Mouse (Mus musculus) liver, adult 2 months (tissue): Measurements from ENCODE around the gene Cnpy3.

Source experiments
- CTCF ChIP-seq: fragments of 200-500 bp; IDR thresholded peaks from 2 replicates; pipeline ENCODE4 v1.5.1; 2011; ENCODE audit warnings: low read depth, low read length, control low read depth
- POLR2A ChIP-seq: fragments of 200-500 bp; IDR thresholded peaks from 2 replicates; pipeline ENCODE4 v1.6.1; 2011; ENCODE audit warnings: low read length, control low read depth; ENCODE audit not compliant: insufficient read depth; ENCODE audit errors: extremely low read depth

DNA sequence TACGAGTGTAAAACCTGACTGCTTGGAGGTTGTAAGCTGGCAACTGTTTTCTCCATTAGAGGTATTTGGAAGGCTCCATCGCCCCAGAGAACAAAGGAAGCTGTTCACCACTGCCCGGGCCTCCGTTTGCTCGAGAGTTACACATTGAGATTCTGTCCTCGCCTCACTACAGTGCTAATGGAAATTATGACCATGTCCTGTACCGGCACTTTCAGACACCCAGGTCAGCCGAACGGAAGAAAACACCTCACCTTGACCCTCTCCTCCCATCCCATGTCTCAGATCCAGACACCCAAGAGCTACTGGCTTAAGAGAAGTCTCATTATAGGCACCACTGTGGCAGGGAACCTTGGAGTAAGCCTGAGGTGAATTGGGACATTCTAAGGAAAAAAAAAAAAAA, 38.2 kb downstream of the Cnpy3 start:
- TF ChIP-seq CTCF (no peak), POLR2A (no peak)
